13 mouse cellular contexts compared by ENCODE assay signal in genomic region chr12:70070888-70071287, GRCm38 (mm10). TPM values are rescaled to one million over a fixed set of nuclear protein-coding genes. Genes with fewer than 3 reads are reported as not detected.
DNase-seq lines count a peak whose midpoint lies in the region; ATAC-seq and TF ChIP-seq lines count a peak whose summit lies in the region.
"Had no signal": no experiment of that assay in that cellular context is flagged by ENCODE, and none has a peak within 500 bp of the region (broad histone marks: within the 10 kb centered on the region; RNA-seq: fewer than 3 reads in every experiment).

No protein-coding gene starts in this region.

- H3K27ac ChIP-seq in hindbrain, embryonic 10.5 days: peak overlapping the region; percentile 80
- H3K27ac ChIP-seq in hindbrain, embryonic 16.5 days (ENCODE audit: low read depth, low read length): no peak overlapping the region
- peak overlapping the region; percentile 54; the same call in 1 of the 2 replicates for H3K27ac ChIP-seq in forebrain, embryonic 11.5 days (ENCODE audit: low read depth, low read length)
- H3K27ac ChIP-seq in hindbrain, embryonic 15.5 days (replicated peaks): peak overlapping the region; percentile 27
- peak overlapping the region; percentile 88 for H3K27ac ChIP-seq in neural tube, embryonic 13.5 days (replicated peaks)
- H3K27ac ChIP-seq in stomach, postnatal 0 days (replicated peaks): no peak overlapping the region
- H3K27ac ChIP-seq: limb, embryonic 13.5 days; lung, embryonic 15.5 days had no signal

- no peak for TF ChIP-seq EP300 in stomach, postnatal 0 days (optimal IDR thresholded peaks at IDR 0.05)

- H3K27me3 ChIP-seq in hindbrain, embryonic 10.5 days (ENCODE audit: insufficient read depth, poor library complexity, severe bottlenecking): no peaks in the 10 kb centered on the region
- no peaks in the 10 kb centered on the region for H3K27me3 ChIP-seq in hindbrain, embryonic 16.5 days (replicated peaks; ENCODE audit: control insufficient read depth, insufficient read depth, low read length)
- H3K27me3 ChIP-seq in forebrain, embryonic 11.5 days (ENCODE audit: control insufficient read depth, insufficient read depth, low read length): no peaks in the 10 kb centered on the region
- H3K27me3 ChIP-seq in hindbrain, embryonic 15.5 days: no peaks in the 10 kb centered on the region
- no peaks in the 10 kb centered on the region for H3K27me3 ChIP-seq in neural tube, embryonic 13.5 days
- H3K27me3 ChIP-seq in stomach, postnatal 0 days (ENCODE audit: control insufficient read depth, insufficient read depth, low read length): no peaks in the 10 kb centered on the region
- H3K27me3 ChIP-seq: heart, embryonic 12.5 days; limb, embryonic 13.5 days; lung, embryonic 15.5 days had no signal

- intact Hi-C loops in left cerebral cortex, postnatal 36 days (cut with DNase I): loop anchor here (5.0 kb wide), 1 partner anchor 76 kb away; no protein-coding TSS in a partner anchor

- peaks cover 9% of the 10 kb centered on the region; the same call in 1 of the 2 replicates for H3K36me3 ChIP-seq in hindbrain, embryonic 10.5 days
- no peaks in the 10 kb centered on the region for H3K36me3 ChIP-seq in hindbrain, embryonic 16.5 days (ENCODE audit: control insufficient read depth, insufficient read depth, low read length)
- no peaks in the 10 kb centered on the region for H3K36me3 ChIP-seq in forebrain, embryonic 11.5 days (ENCODE audit: control insufficient read depth, insufficient read depth, low read length)
- no peaks in the 10 kb centered on the region for H3K36me3 ChIP-seq in hindbrain, embryonic 15.5 days
- H3K36me3 ChIP-seq in neural tube, embryonic 13.5 days: peaks cover 6% of the 10 kb centered on the region; the same call in 1 of the 2 replicates
- H3K36me3 ChIP-seq in stomach, postnatal 0 days (ENCODE audit: control insufficient read depth, insufficient read depth, low read length): no peaks in the 10 kb centered on the region
- H3K36me3 ChIP-seq: heart, embryonic 12.5 days; lung, embryonic 15.5 days had no signal

- ATAC-seq in hindbrain, embryonic 16.5 days: no peak; the same call in 1 of the 2 replicates
- ATAC-seq in forebrain, embryonic 11.5 days (replicated peaks; ENCODE audit: low FRiP score): no peak
- ATAC-seq in hindbrain, embryonic 15.5 days (ENCODE audit: low FRiP score, low read depth): peak; percentile 32; the same call in 1 of the 2 replicates
- no peak for ATAC-seq in neural tube, embryonic 13.5 days (ENCODE audit: low read depth)
- no peak for ATAC-seq in stomach, postnatal 0 days (ENCODE audit: low FRiP score, low TSS enrichment)

- no peak overlapping the region for H3K4me3 ChIP-seq in hindbrain, embryonic 10.5 days
- no peak overlapping the region for H3K4me3 ChIP-seq in hindbrain, embryonic 16.5 days (ENCODE audit: low read length)
- no peak overlapping the region for H3K4me3 ChIP-seq in forebrain, embryonic 11.5 days (ENCODE audit: low read depth, low read length)
- no peak overlapping the region for H3K4me3 ChIP-seq in hindbrain, embryonic 15.5 days
- no peak overlapping the region for H3K4me3 ChIP-seq in neural tube, embryonic 13.5 days
- H3K4me3 ChIP-seq in stomach, postnatal 0 days (ENCODE audit: low read depth, low read length): no peak overlapping the region
- H3K4me3 ChIP-seq: heart, embryonic 12.5 days; limb, embryonic 13.5 days; lung, embryonic 15.5 days had no signal

- no peak overlapping the region for H3K4me2 ChIP-seq in hindbrain, embryonic 16.5 days (ENCODE audit: low read length)
- peak overlapping the region; percentile 15; the same call in 1 of the 2 replicates for H3K4me2 ChIP-seq in forebrain, embryonic 11.5 days (ENCODE audit: low read depth, low read length, severe bottlenecking)
- H3K4me2 ChIP-seq in hindbrain, embryonic 15.5 days: no peak overlapping the region
- peak overlapping the region; percentile 7 for H3K4me2 ChIP-seq in neural tube, embryonic 13.5 days
- H3K4me2 ChIP-seq in stomach, postnatal 0 days (replicated peaks; ENCODE audit: low read depth): no peak overlapping the region
- H3K4me2 ChIP-seq: heart, embryonic 12.5 days; limb, embryonic 13.5 days; lung, embryonic 15.5 days had no signal

- H3K4me1 ChIP-seq in hindbrain, embryonic 10.5 days (replicated peaks): peaks cover 52% of the 10 kb centered on the region
- H3K4me1 ChIP-seq in hindbrain, embryonic 16.5 days (ENCODE audit: control insufficient read depth, insufficient read depth, low read depth, low read length): peaks cover 30% of the 10 kb centered on the region
- H3K4me1 ChIP-seq in forebrain, embryonic 11.5 days (replicated peaks; ENCODE audit: control insufficient read depth, insufficient read depth, low read length): peaks cover 29% of the 10 kb centered on the region
- H3K4me1 ChIP-seq in hindbrain, embryonic 15.5 days (replicated peaks): peaks cover 35% of the 10 kb centered on the region
- H3K4me1 ChIP-seq in neural tube, embryonic 13.5 days (replicated peaks): peaks cover 54% of the 10 kb centered on the region
- H3K4me1 ChIP-seq in stomach, postnatal 0 days (replicated peaks; ENCODE audit: control insufficient read depth, insufficient read depth): no peaks in the 10 kb centered on the region
- H3K4me1 ChIP-seq: lung, embryonic 15.5 days had no signal

- H3K9me3 ChIP-seq in hindbrain, embryonic 10.5 days: no peaks in the 10 kb centered on the region
- no peaks in the 10 kb centered on the region for H3K9me3 ChIP-seq in hindbrain, embryonic 16.5 days (ENCODE audit: control insufficient read depth, low read length)
- no peaks in the 10 kb centered on the region for H3K9me3 ChIP-seq in forebrain, embryonic 11.5 days (ENCODE audit: control insufficient read depth, low read length)
- H3K9me3 ChIP-seq in hindbrain, embryonic 15.5 days: no peaks in the 10 kb centered on the region
- H3K9me3 ChIP-seq in neural tube, embryonic 13.5 days: no peaks in the 10 kb centered on the region
- no peaks in the 10 kb centered on the region for H3K9me3 ChIP-seq in stomach, postnatal 0 days (ENCODE audit: control insufficient read depth, low read length)
- H3K9me3 ChIP-seq: heart, embryonic 12.5 days; limb, embryonic 13.5 days; lung, embryonic 15.5 days had no signal

- no peak overlapping the region for H3K9ac ChIP-seq in hindbrain, embryonic 16.5 days (ENCODE audit: low read depth, low read length)
- no peak overlapping the region for H3K9ac ChIP-seq in forebrain, embryonic 11.5 days (ENCODE audit: low read length)
- H3K9ac ChIP-seq in hindbrain, embryonic 15.5 days: no peak overlapping the region
- 0 out of 2 replicates have a peak overlapping the region, but pooled peaks have one; percentile 3 for H3K9ac ChIP-seq in neural tube, embryonic 13.5 days
- no peak overlapping the region for H3K9ac ChIP-seq in stomach, postnatal 0 days (ENCODE audit: low read length)
- H3K9ac ChIP-seq: heart, embryonic 12.5 days; limb, embryonic 13.5 days; lung, embryonic 15.5 days had no signal

- 75% methylated on average over 7 of the region's 7 CpGs for WGBS in hindbrain, embryonic 10.5 days
- 40% methylated on average over 7 of the region's 7 CpGs for WGBS in hindbrain, embryonic 16.5 days
- WGBS in forebrain, embryonic 11.5 days: 60% methylated on average over 7 of the region's 7 CpGs
- 44% methylated on average over 7 of the region's 7 CpGs for WGBS in hindbrain, embryonic 15.5 days
- WGBS in neural tube, embryonic 13.5 days: 23% methylated on average over 7 of the region's 7 CpGs
- 73% methylated on average over 7 of the region's 7 CpGs for WGBS in stomach, postnatal 0 days

- no peak for TF ChIP-seq CTCF in stomach, postnatal 0 days (IDR thresholded peaks at IDR 0.05; ENCODE audit: low read depth)

- no peak for DNase-seq in hindbrain, embryonic 10.5 days (ENCODE audit: low spot score)
- DNase-seq in forebrain, embryonic 11.5 days (ENCODE audit: low spot score): no peak
- no peak for DNase-seq in kidney, adult 18-20 months
- no peak for DNase-seq in stomach, postnatal 0 days (ENCODE audit: low spot score)
- no peak for DNase-seq in left cerebral cortex, postnatal 36 days (ENCODE audit: low spot score in 2 of 2)
- DNase-seq: cerebellum, adult 2 months; gastrocnemius, postnatal 36 days had no signal

RNA-seq across cellular contexts. Expression of gene Nin, which starts 42.6 kb away (rescaled TPM):
- polyA plus RNA-seq in hindbrain, embryonic 10.5 days (2016; fragmentation: Nextera tagmentation; extraction: Ambion mirVana): 10.3 and 13.7 TPM in 2 replicates
- 9.4 and 10.8 TPM in 2 replicates for polyA plus RNA-seq in hindbrain, embryonic 16.5 days (2015; fragmentation: Nextera tagmentation; extraction: Ambion mirVana)
- 13.0 and 13.3 TPM in 2 replicates for polyA plus RNA-seq in forebrain, embryonic 11.5 days (2014; fragmentation: Nextera tagmentation; extraction: Ambion mirVana)
- 11.3 and 12.6 TPM in 2 replicates for polyA plus RNA-seq in hindbrain, embryonic 15.5 days (2015; fragmentation: Nextera tagmentation; extraction: Ambion mirVana)
- polyA plus RNA-seq in neural tube, embryonic 13.5 days (2015; fragmentation: Nextera tagmentation; extraction: Ambion mirVana): 11.5 and 12.1 TPM in 2 replicates
- polyA plus RNA-seq in stomach, postnatal 0 days (2015; fragmentation: Nextera tagmentation; extraction: Ambion mirVana): 2.8 and 3.6 TPM in 2 replicates
- 10 to 100 TPM; 54.4 to 72.2 TPM for total RNA-seq in left cerebral cortex, postnatal 36 days (2021)

Comparison
In these comparisons a context has a peak if more than half of its experiments do, and no peak if none do; other contexts are left out.
1. H3K27ac ChIP-seq: peak in hindbrain, embryonic 10.5 days (single experiment), forebrain, embryonic 11.5 days (single experiment), hindbrain, embryonic 15.5 days (single experiment) and neural tube, embryonic 13.5 days (single experiment); none in hindbrain, embryonic 16.5 days (single experiment) and stomach, postnatal 0 days (single experiment).
2. H3K4me2 ChIP-seq: peak in forebrain, embryonic 11.5 days (single experiment) and neural tube, embryonic 13.5 days (single experiment); none in hindbrain, embryonic 16.5 days (single experiment), hindbrain, embryonic 15.5 days (single experiment) and stomach, postnatal 0 days (single experiment).